Mouse (Mus musculus) bone marrow macrophage, adult 2 months (primary cell): Measurements from ENCODE around the gene Metap1d.

Experiments used
- CTCF ChIP-seq: IDR thresholded peaks from 2 replicates; pipeline ENCODE4 v1.5.1; 2012; ENCODE audit warnings: low read depth, mild to moderate bottlenecking, low read length, moderate library complexity
- POLR2A ChIP-seq: IDR thresholded peaks from 2 replicates; pipeline ENCODE4 v1.6.1; 2012; ENCODE audit warnings: mild to moderate bottlenecking, low read depth, low read length, borderline replicate concordance

- no peak for TF ChIP-seq CTCF
- TF ChIP-seq POLR2A: no peak
Measured at GRCm38 (mm10) chr2:71541418-71542226, 88.5 kb downstream of the Metap1d start.
